Mouse (Mus musculus): ENCODE measurements around the gene Ccdc125.

DNA sequence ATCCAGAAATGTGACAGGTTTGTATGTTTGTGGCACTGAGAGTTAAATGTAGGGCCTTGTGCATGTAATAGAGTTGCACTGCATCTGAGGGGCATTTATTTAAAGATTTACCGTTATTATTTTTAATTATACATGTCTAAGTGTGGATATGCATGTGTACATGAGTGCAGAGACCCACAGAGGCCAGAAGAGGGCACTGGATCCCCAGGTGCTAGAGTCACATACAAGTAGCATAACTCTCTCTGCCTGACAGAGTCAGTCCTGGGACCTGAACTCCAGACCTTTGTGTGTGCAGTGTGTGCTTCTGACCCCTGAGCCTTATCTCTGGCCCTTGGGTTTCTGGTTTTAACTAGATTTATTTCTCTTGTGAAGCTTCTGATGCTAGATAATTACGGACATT is 14.8 kb downstream of the Ccdc125 start:
- TF ChIP-seq CTCF (IDR thresholded peaks at IDR 0.05; ENCODE audit: control insufficient read depth, insufficient read depth, insufficient replicate concordance, low read depth, low read length) = no peak; the same call in 1 of the 2 replicates
- TF ChIP-seq POLR2A (IDR thresholded peaks at IDR 0.05; ENCODE audit: control insufficient read depth, low read depth, low read length) = no peak

Data from testis, adult 2 months (tissue).